Mouse (Mus musculus) mouse embryonic stem cell (cell line): Measurements from ENCODE around the gene Krtap13.
"Not testable (repeated sequence)": the region's sequence is repeated elsewhere in the genome, so short reads cannot be mapped to it uniquely, and the experiment has no call there.

ENCODE experiments used
- in situ Hi-C, 2 experiments: fragments of 300-500 bp; cut with MboI; formaldehyde crosslinking; loops; 1 replicate in 1 of 2; 3 replicates in 1 of 2; pipeline ENCODE4 v1.14.3; 2019 to 2020; ENCODE audit warnings: low sequenced_read_pairs in 2 of 2, low pct_unique_long_range_greater_than_20kb in 1 of 2, mixed read lengths in 1 of 2; ENCODE audit not compliant: unreplicated experiment in 1 of 2

Gene Krtap13

DNA sequence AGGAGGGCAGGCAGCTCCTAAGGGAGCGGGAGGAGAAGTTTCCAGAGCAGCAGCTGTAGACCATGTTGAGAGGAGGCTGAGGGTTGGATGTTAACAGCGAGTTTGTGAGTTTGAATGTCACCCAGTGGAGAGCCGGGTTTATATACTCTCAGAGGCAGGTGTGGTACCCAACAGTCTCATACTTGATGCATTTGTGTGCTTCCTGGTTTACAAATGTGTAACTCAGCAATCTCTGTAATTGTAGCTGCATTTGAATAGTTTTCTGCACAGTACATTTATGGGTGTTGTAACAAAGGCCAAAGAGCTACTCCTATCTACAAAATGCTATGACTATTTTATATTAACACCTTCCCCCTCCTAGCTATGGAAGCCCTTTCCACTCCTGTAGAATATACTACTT, at the start of gene Krtap13:
TSS of gene Krtap13 (minus strand) at position 101 of the 400 bp plus-strand sequence.
- in situ Hi-C loops: not testable (repeated sequence)

- in situ Hi-C loops: no loop called here
Measured at GRCm38 (mm10) chr16:88786786-88787185, 35.4 kb upstream of the Krtap13 start.

GRCm38 (mm10) chr16:88777596-88777995, 26.2 kb upstream of the Krtap13 start, which contains the start of gene Gm5965:
TSS of gene Gm5965 (plus strand) at chr16:88777896.
- in situ Hi-C loops: no loop called here

- in situ Hi-C loops: no loop called here
Measured at GRCm38 (mm10) chr16:88774106-88774505, 22.7 kb upstream of the Krtap13 start, which contains the start of gene 2310057N15Rik. TSS of gene 2310057N15Rik (minus strand) at chr16:88774206.

DNA sequence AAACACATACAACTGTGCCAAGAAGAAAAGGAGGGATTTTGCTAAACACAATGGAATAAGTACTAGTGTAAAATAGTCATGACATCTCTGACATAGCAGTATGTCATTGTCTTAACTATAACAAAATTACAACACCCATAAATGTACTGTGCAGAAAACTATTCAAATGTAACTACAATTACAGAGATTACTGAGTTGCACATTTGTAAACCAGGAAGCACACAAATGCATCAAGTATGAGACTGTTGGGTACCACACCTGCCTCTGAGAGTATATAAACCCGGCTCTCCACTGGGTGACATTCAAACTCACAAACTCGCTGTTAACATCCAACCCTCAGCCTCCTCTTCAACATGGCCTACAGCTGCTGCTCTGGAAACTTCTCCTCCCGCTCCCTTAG, 7.1 kb upstream of the Krtap13 start, which contains the start of gene 2310034C09Rik:
TSS of gene 2310034C09Rik (plus strand) at position 301 of the 400 bp plus-strand sequence.
- in situ Hi-C loops: not testable (repeated sequence)

DNA sequence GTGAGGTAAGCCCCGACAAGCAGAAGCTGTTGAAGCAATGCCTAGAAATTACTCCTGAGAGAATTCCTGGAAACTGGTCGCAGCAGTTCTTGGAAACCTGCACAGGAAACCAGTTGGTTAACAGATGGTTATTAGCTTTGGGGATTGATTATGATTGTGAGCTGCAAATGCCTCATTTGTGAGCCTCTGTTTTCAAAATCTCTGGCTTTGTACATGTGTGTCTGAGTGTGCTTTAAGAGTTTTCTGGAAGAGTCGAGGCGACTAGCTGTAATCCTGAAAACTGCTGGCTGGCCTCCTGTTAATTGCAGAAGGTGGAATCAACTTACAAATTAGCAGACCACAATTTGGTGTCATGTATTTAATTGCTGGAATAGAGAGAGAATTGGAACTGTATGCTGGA, 3.5 kb downstream of the Krtap13 start:
- in situ Hi-C loops: no loop called here

GRCm38 (mm10) chr16:88744750-88745340, 6.6 kb downstream of the Krtap13 start:
- in situ Hi-C loops: no loop called here

- in situ Hi-C loops: no loop called here
Measured at GRCm38 (mm10) chr16:88735391-88735790, 16.0 kb downstream of the Krtap13 start.

- in situ Hi-C loops: no loop called here
Measured at GRCm38 (mm10) chr16:88728812-88729275, 22.6 kb downstream of the Krtap13 start, which contains the start of gene Krtap13-1. TSS of gene Krtap13-1 (plus strand) at chr16:88728862.

- in situ Hi-C loops: no loop called here
Measured at GRCm38 (mm10) chr16:88720031-88720430, 31.4 kb downstream of the Krtap13 start.

DNA sequence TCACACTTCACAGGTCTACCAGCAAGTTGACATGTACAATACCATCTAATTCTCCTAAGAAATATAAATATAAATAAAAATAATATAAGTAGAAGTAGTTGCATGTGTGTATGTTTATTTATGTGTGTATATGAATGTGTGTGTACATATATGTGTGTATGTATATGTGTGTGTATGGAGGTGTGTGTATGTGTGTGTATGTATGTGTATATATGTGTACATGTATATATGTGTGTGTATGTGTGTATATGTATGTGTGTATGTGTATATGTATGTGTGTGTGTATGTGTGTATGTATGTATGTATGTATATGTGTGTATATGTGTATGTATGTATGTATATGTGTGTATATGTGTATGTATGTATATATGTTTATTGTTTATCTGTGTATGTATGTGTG, 34.9 kb downstream of the Krtap13 start:
- in situ Hi-C loops: no loop called here

DNA sequence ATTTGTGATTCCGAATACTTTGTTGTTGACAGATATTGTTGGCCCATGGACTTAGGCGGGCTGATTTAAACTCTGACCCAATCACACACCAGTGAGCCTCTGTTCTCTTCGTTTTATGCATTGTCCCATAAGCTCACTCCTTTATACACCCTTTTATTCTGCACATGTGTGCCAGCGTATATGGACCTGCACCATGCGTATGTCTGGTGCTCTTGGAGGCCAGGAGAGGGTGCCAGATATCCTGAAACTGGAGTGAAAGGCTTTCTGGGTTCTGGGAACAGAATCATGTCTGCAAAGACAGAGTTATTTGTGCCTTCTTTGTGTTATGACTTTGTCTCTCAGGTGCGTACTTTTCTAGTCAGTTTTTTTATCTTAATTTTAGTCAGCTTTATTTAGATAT, 40.2 kb downstream of the Krtap13 start:
- in situ Hi-C loops: no loop called here

DNA sequence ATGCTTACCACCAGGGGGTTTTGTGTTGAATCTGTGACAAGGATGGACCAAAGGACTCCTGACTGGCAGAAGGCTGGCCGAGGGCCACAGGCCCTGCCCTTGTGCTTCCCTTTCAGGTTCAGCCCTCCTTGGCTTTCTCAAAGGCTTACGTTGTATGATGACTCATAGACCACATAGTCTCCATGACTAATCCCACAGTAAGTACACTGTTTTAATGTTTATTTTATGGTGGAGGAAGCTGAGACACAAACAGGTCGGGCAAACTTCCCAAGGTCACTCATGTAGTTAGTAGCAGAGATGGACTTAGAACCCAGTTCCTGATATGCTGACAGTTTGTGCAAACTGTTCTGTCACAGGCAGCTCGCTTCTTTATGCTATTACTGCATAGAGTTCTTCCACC, 40.7 kb downstream of the Krtap13 start:
- in situ Hi-C loops: no loop called here

DNA sequence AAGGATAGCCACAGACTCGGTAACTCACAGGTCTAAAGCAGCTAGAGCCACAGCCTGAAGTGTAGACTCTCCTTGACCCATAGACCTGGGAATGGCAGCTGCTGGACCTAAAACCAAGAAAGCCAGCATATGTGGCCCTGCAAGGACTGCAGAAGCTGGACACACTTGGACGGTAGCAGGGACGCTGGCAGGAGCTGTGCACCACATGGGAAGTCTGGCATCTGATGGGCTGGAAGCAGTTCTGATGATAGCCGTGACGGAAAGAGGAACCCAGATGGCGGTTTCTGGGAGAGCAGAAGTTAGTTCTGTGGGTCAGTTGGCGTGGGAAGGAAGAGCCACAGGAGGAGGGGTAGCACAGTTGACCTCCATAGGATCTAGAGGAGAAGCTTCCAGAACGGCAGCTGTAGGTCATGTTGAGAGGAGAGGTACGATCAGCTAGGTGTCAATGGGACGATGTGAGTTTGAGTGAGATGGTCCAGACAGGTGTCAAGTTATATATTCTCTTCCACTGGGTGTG, 43.9 kb downstream of the Krtap13 start, which contains the start of gene 2310061N02Rik:
TSS of gene 2310061N02Rik (minus strand) at position 467 of the 517 bp plus-strand sequence.
- in situ Hi-C loops: loop anchor here in 1 of 2 experiments (10.0 kb wide), 1 partner anchor 127 kb away; no protein-coding TSS in a partner anchor

DNA sequence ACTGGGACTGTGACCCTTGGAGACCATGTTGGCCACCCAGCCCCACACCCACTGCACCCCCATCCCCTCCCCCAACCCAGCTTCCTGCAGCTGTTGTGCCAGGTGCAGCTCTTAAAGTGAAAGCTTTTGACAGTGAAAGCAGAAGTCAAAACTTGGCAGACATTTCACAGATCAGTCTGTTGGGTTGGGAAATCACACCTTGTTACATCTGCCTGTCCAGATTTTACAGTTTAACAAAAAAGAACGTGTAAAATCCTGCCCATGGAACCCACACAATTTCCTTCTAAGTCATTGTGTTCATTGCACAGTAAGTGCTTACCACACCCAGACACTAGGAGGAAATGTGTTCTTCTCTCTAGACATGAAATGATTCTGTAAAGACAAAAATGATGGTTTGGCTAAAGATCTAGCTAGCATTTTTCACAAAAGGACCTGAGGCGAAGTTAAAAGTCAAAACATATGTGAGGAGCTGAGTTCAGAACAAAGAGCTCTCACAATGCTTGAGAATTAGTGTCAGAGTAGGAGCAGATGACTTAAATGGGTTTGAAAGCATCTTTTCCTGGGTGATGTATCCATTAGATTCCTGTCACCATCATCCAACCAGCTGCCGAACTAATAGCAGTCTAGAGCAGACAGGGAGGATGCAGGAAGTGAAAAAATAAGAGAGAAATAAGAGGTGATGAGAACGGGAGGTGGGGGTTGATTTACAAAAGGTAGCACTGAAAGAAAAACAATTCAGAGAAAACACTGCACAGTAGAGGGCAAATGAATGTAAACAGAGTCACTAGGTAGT, 50.2 kb downstream of the Krtap13 start:
- in situ Hi-C loops: loop anchor here in 1 of 2 experiments (10.0 kb wide), 1 partner anchor 134 kb away; no protein-coding TSS in a partner anchor
